Mouse (Mus musculus) megakaryocyte-erythroid progenitor cell, adult 5 weeks (primary cell): ENCODE data around the gene Wfdc1. TPM values are rescaled to one million over a fixed set of nuclear protein-coding genes. Genes with fewer than 3 reads are reported as not detected.

Experiments used
- polyA plus RNA-seq: library from polyadenylated mRNA; stranded (reverse); fragments of >175 nt; gene quantifications from 2 replicates; pipeline ENCODE4 v1.2.3, GENCODE M21; 2012

Wfdc1 gene
- polyA plus RNA-seq = not detected in 2 replicates

GRCm38 (mm10) chr8:119666219-119666951 is at the start of gene Wfdc1:
Wfdc1 (plus strand) TSS chr8:119666365.

GRCm38 (mm10) chr8:119635378-119635777 is 30.8 kb upstream of the Wfdc1 start, which contains the start of gene Kcng4:
Kcng4 (minus strand) TSS chr8:119635680.

GRCm38 (mm10) chr8:119699549-119700134 is 33.5 kb downstream of the Wfdc1 start, which contains the start of gene Atp2c2:
Atp2c2 (plus strand) TSS chr8:119700009.

Other genes with a start within 250 kb of the Wfdc1 start
- gene Osgin1, start 232.2 kb upstream of the Wfdc1 start, polyA plus RNA-seq = 11.1 and 17.1 TPM in 2 replicates
- gene Necab2, start 219.6 kb upstream of the Wfdc1 start, polyA plus RNA-seq = 0.11 TPM in 1 of 2 replicates, not detected in the other
- gene Slc38a8, start 164.7 kb upstream of the Wfdc1 start, polyA plus RNA-seq = not detected in 2 replicates
- gene Mbtps1, start 107.6 kb upstream of the Wfdc1 start, polyA plus RNA-seq = 123 and 145 TPM in 2 replicates
- 27.5 and 27.9 TPM in 2 replicates for gene Hsdl1, start 91.2 kb upstream of the Wfdc1 start, polyA plus RNA-seq
- gene Dnaaf1, start 91.1 kb upstream of the Wfdc1 start, polyA plus RNA-seq = 0.07 and 0.16 TPM in 2 replicates
- 44.0 and 45.1 TPM in 2 replicates for gene Taf1c, start 61.1 kb upstream of the Wfdc1 start, polyA plus RNA-seq
- not detected in 2 replicates for gene Adad2, start 53.6 kb upstream of the Wfdc1 start, polyA plus RNA-seq
- gene Kcng4, start 30.7 kb upstream of the Wfdc1 start, polyA plus RNA-seq = not detected in 2 replicates
- gene Atp2c2, start 33.6 kb downstream of the Wfdc1 start, polyA plus RNA-seq = 0.12 and 0.19 TPM in 2 replicates
- gene Tldc1, start 112.1 kb downstream of the Wfdc1 start, polyA plus RNA-seq = 2.7 and 4.1 TPM in 2 replicates
- gene Cotl1, start 174.2 kb downstream of the Wfdc1 start, polyA plus RNA-seq = 501 and 581 TPM in 2 replicates
- gene Klhl36, start 195.9 kb downstream of the Wfdc1 start, polyA plus RNA-seq = 13.0 and 13.6 TPM in 2 replicates
- 56.1 and 62.7 TPM in 2 replicates for gene Usp10, start 244.0 kb downstream of the Wfdc1 start, polyA plus RNA-seq
- 7.5 and 10.2 TPM in 2 replicates for gene Gm20388, start 244.5 kb downstream of the Wfdc1 start, polyA plus RNA-seq